Mouse (Mus musculus): ENCODE measurements around the gene H2-Q7.
"Not testable (repeated sequence)": the region's sequence is repeated elsewhere in the genome, so short reads cannot be mapped to it uniquely, and the experiment has no call there.

- not testable (repeated sequence) for TF ChIP-seq GATA1 (IDR thresholded peaks at IDR 0.05; ENCODE audit: borderline replicate concordance, low read length); FLI1 (IDR thresholded peaks at IDR 0.05; ENCODE audit: low read length)
These were observed 42.0 kb upstream of the H2-Q7 start for GRCm38 (mm10) chr17:35396956-35397355.

All from megakaryocyte, embryonic 14.5 days (primary cell).